Mouse (Mus musculus): ENCODE data around the gene Cetn3.

Gene Cetn3

DNA sequence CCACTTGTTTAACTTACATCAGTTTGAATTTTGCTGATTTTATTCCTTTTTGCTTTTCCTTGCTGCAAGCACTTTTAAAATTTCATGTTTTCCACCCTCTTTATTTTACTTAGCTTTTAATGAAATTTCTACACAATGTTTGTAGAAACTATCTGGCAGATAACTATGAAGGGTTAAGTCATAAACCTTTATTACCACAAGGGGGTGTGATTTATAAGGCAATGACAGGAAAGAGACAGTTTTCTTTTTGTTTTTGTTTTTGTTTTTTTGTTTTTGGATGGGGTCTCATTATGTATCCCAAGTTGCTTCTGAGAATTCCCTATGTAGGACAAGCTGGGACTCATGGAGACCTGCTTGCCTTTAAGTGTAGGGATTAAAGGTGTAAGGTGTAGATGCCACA is 39.9 kb downstream of the Cetn3 start:
- DNase-seq (ENCODE audit: low spot score in 2 of 2): no peak

DNA sequence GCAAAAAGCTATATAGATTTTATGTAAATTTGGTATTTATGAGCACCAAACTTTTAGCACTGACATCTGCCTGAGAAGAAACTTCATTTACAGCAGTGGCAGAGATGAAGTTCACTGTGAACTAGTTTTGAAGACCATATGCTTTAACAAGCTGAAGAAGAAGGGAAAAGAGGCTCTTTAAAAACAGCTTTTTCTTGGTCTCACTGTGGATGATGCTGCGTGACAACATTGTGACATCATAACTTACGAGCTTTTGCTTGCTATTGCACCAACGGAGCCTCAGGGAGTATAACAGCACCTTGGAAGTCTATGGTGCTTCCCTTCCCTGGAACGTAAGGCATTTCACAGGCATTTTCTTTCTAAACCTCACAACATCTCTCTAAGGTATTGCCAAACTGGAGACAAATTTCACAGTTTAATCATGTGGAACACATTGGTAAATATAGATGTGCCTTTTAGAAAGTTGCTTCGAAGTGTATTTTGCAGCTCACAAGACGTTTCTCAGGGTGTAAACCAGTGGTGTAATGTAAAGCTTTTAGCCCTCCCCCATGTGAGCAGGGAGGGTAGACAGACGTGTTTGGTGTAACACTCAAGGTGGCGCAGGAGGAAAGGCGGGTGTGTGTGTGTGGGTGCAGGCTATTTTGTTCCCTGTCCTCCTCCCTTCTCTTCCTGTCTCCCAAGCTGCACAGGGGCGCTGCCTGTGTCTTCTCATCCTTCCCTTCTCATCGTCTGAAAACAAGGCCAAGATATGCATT is 41.9 kb downstream of the Cetn3 start:
- peak; percentile 18 to 60 for DNase-seq (ENCODE audit: low spot score in 2 of 2)

DNA sequence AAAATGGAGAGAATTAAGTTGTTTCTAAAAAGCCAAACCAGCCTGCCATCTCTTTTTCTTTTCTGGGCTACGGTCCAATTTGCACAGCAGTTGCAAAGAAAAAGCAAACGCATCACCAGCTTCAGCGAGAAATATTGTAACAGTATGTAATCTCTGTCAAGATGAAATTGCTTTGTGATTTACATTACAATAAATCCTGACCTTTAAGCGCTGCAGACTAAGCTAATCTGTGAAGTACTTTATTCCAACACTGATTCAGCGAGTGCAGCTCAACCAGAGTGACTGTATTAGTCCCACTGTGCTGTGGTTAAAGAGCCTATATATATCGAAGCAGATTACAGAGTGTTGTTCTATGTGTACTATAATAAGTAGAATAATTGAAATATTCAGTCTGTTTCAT is 45.6 kb downstream of the Cetn3 start:
- DNase-seq (ENCODE audit: low spot score in 2 of 2): peak; percentile 16 to 17

DNA sequence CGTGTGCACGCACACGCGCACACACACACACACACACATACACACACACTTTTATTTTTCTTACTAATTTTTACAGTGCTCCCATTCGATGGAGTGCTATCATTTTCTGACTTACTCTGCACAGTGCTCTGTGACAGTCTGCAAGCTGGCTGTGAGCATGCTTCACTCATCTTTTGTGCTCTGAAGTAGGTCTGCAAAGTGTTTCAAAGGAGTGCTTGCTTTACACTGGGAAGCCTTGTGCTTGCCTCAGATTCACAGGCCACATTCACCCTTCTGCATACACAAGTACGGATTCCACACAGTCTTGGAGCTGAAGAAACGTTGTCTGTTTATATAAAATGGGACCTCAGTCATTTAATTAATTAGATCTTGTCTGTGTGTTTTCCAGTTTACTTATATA is 49.0 kb downstream of the Cetn3 start:
- DNase-seq (ENCODE audit: low spot score in 2 of 2): no peak

DNA sequence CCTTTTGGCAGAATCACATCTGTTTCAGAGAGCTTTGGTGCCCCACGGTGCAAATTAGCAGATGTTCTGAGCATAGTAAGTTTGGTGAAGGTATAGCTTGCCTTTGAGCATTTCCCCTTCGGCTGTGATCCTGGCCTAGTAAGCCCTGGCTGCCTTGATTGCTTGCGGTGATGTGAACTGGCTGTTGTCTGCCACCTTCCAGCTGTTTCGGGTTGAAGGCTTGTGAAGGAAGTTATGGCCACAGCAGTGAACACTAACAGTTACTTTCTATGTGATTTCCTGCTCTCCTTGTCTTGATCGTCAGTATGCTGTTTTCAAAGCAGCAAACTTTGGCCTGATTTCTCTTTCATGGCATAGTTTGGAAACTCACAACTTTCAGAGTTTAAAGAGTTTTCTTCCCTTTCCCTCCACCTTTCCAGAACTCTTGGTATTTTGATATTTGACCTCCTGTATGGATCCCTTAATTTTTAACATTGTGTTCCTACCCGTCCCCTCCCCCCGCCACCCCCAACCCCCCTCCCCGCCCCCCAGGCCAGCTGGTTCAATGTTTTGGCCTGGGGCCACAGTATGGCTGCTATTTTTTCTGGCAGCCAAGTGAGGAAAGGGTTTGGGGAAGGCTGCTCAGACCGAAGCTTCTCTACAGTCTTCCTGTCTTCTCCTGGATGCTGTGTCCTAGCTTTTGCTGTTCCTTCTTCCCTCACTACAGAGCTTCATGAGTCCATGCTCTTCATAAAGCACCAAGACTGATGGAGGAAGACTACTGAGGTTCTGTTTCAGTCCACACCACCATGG is 53.7 kb downstream of the Cetn3 start:
- no peak for DNase-seq (ENCODE audit: low spot score in 2 of 2)

DNA sequence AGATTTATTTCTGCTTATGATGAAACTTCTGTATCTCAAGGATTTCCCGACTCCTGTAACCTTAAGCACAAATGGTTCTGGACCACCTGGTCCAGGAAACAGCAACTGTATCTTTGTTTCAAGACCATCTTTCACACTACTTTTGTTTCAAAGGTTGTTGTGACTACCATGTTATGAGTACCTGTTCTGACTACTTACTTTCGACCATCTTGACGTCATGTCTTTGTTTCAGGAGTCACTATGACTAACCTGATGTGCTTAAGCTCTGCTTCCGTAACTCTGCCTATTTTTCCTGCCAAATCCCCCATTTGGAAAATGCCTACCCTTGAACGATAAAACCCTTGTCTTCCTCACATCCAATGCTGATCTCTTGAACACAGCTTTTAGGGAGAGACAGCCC is 55.1 kb downstream of the Cetn3 start:
- DNase-seq (ENCODE audit: low spot score in 2 of 2): no peak

DNA sequence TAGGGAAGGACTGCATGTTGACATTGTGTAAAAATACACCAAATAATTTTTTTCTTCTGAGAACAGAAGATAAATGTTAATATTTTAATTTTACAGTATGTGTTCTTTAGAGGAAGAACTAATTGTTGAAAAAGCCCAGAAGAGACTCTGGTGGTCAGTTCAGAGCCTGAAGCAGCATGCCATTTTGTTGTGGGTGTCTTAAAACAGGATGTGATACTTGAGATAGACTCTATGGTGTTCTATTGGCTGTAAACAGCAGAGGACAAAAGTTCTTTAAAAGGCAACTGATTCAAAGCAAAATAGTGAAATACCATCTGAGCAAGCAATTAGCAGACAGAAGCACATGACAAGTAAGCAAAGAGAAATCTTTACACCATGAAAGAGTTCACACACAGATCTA is 56.1 kb downstream of the Cetn3 start:
- no peak for DNase-seq (ENCODE audit: low spot score in 2 of 2)

DNA sequence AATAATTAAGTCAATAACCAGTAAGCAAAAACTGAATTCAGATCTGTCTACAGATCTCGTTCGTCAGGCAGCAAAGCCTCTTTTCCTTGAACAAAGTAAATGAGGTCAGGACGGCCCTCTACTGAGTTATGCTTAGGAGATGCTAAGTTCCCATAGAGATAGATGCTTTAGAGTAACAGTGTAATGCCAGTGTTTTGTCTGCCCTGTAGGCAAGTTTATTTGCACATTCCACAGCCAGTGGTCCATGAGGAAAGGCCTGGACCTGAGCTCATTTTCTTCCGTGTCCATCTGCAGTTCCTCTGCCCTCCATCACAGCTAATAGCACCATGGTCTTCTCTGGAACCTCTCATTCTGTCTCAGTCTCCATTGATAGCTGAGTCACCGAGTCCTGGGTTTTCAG is 57.4 kb downstream of the Cetn3 start:
- DNase-seq (ENCODE audit: low spot score in 2 of 2): no peak

DNA sequence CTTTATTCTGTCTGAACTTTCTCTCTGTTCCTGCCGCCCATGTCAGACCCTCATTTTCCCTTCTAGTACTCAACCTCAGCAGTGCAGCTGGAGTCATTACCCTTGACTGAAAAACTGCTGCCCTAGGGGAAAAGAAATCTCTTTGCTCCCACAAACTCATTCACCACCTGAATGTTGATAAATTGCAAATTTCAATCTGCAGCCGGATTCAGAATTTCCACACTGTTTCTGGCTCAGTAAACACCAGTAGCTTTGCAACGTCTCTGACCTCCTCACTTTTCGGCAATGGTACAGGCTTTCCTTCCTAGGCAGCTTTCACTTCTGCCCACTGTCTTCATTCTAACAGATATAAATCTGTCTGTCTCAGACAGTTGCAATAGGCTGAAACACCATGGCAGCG is 57.8 kb downstream of the Cetn3 start:
- DNase-seq (ENCODE audit: low spot score in 2 of 2): no peak

DNA sequence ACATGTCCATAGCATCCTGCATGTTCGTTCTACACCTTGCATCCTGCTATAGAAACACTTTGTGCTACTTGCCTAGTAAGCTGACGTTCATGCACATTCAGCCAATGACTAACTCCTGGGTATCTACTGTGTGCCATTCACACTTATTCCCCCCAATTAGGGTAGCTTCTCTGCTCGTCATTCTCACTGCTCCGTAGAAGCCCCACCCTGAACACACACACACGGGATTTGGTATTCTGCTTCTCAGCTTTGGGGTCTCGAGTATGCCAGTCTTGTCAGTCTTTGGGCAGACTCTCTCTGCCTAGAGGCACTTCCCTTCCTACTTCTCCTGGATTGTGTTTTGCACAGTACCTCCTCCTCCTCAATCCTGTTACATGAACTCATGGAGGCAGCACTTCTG is 59.4 kb downstream of the Cetn3 start:
- no peak for DNase-seq (ENCODE audit: low spot score in 2 of 2)

Measured in frontal cortex, postnatal 10 days (tissue).